In genomic region chr10:13152811-13153364, GRCm38 (mm10) we compare ENCODE assay signal across 28 mouse cellular contexts. TPM values are rescaled to one million over a fixed set of nuclear protein-coding genes. Genes with fewer than 3 reads are reported as not detected.
DNase-seq lines count a peak whose midpoint lies in the region; ATAC-seq and TF ChIP-seq lines count a peak whose summit lies in the region.
"Had no signal": no experiment of that assay in that cellular context is flagged by ENCODE, and none has a peak within 500 bp of the region (broad histone marks: within the 10 kb centered on the region; RNA-seq: fewer than 3 reads in every experiment).

No protein-coding gene starts in this region.

- H3K27me3 ChIP-seq in embryonic facial prominence, embryonic 14.5 days (replicated peaks; ENCODE audit: control insufficient read depth, insufficient read depth, low read length) = no peaks in the 10 kb centered on the region
- H3K27me3 ChIP-seq in embryonic facial prominence, embryonic 10.5 days (replicated peaks; ENCODE audit: low read depth, poor library complexity, severe bottlenecking) = no peaks in the 10 kb centered on the region
- no peaks in the 10 kb centered on the region for H3K27me3 ChIP-seq in intestine, embryonic 14.5 days (replicated peaks; ENCODE audit: control insufficient read depth, insufficient read depth, low read length)
- no peaks in the 10 kb centered on the region for H3K27me3 ChIP-seq in intestine, postnatal 0 days (replicated peaks; ENCODE audit: control insufficient read depth, insufficient read depth, low read length)
- no peaks in the 10 kb centered on the region for H3K27me3 ChIP-seq in limb, embryonic 15.5 days
- H3K27me3 ChIP-seq in stomach, postnatal 0 days (ENCODE audit: control insufficient read depth, insufficient read depth, low read length) = no peaks in the 10 kb centered on the region
- H3K27me3 ChIP-seq: CH12.LX; embryonic facial prominence, embryonic 12.5 days; embryonic facial prominence, embryonic 15.5 days; forebrain, embryonic 13.5 days; forebrain, embryonic 15.5 days had no signal

- no peak for ATAC-seq in embryonic facial prominence, embryonic 14.5 days (ENCODE audit: low read depth)
- no peak for ATAC-seq in intestine, embryonic 14.5 days (replicated peaks; ENCODE audit: low FRiP score, low TSS enrichment, low read depth)
- ATAC-seq in intestine, postnatal 0 days = no peak
- peak; percentile 67; the same call in 1 of the 2 replicates for ATAC-seq in limb, embryonic 15.5 days (ENCODE audit: insufficient number of reproducible peaks, low FRiP score, low TSS enrichment, low read depth)
- ATAC-seq in stomach, postnatal 0 days (ENCODE audit: low FRiP score, low TSS enrichment) = no peak
- ATAC-seq: activated CD4-positive, CD25-positive, alpha-beta regulatory T cell, adult 4 months; CD4-positive, CD25-positive, alpha-beta regulatory T cell, adult 4 months; forebrain, embryonic 13.5 days; forebrain, embryonic 15.5 days; Patski had no signal

- no peak overlapping the region for H3K9ac ChIP-seq in embryonic facial prominence, embryonic 14.5 days (ENCODE audit: low read depth, low read length)
- H3K9ac ChIP-seq in intestine, embryonic 14.5 days (ENCODE audit: low read length) = no peak overlapping the region
- no peak overlapping the region for H3K9ac ChIP-seq in intestine, postnatal 0 days (ENCODE audit: low read depth, low read length)
- H3K9ac ChIP-seq in limb, embryonic 15.5 days = no peak overlapping the region
- H3K9ac ChIP-seq in stomach, postnatal 0 days (ENCODE audit: low read length) = no peak overlapping the region
- H3K9ac ChIP-seq: embryonic facial prominence, embryonic 12.5 days; embryonic facial prominence, embryonic 15.5 days; forebrain, embryonic 13.5 days; forebrain, embryonic 15.5 days had no signal

- peak; percentile 63 for DNase-seq in embryonic facial prominence, embryonic 14.5 days (ENCODE audit: low spot score)
- DNase-seq in embryonic facial prominence, embryonic 10.5 days (ENCODE audit: low spot score) = no peak
- DNase-seq in intestine, embryonic 14.5 days (ENCODE audit: low spot score) = peak; percentile 28
- peak; percentile 4 for DNase-seq in stomach, postnatal 0 days (ENCODE audit: low spot score)
- DNase-seq in kidney, adult 18-20 months = no peak
- DNase-seq: adrenal gland, adult 8-10 months; adrenal gland, postnatal 14 days; adrenal gland, postnatal 36 days; B cell, adult 2 months; cerebellum, adult 11-12 months; cerebellum, adult 2 months; cerebellum, adult 9-11 months; cerebellum, postnatal 14 days; cerebellum, postnatal 36 days; embryo, embryonic 11 days had no signal

- H3K9me3 ChIP-seq in embryonic facial prominence, embryonic 14.5 days (ENCODE audit: control insufficient read depth, low read length) = no peaks in the 10 kb centered on the region
- H3K9me3 ChIP-seq in embryonic facial prominence, embryonic 10.5 days = no peaks in the 10 kb centered on the region
- H3K9me3 ChIP-seq in intestine, embryonic 14.5 days (ENCODE audit: control insufficient read depth, low read length) = no peaks in the 10 kb centered on the region
- no peaks in the 10 kb centered on the region for H3K9me3 ChIP-seq in intestine, postnatal 0 days (ENCODE audit: control insufficient read depth)
- H3K9me3 ChIP-seq in limb, embryonic 15.5 days = no peaks in the 10 kb centered on the region
- no peaks in the 10 kb centered on the region for H3K9me3 ChIP-seq in stomach, postnatal 0 days (ENCODE audit: control insufficient read depth, low read length)
- H3K9me3 ChIP-seq: embryonic facial prominence, embryonic 12.5 days; embryonic facial prominence, embryonic 15.5 days; forebrain, embryonic 13.5 days; forebrain, embryonic 15.5 days; G1E had no signal

- no peak overlapping the region for H3K4me3 ChIP-seq in embryonic facial prominence, embryonic 14.5 days (ENCODE audit: low read depth, low read length)
- no peak overlapping the region for H3K4me3 ChIP-seq in embryonic facial prominence, embryonic 10.5 days
- no peak overlapping the region for H3K4me3 ChIP-seq in intestine, embryonic 14.5 days (ENCODE audit: low read depth, low read length)
- no peak overlapping the region for H3K4me3 ChIP-seq in intestine, postnatal 0 days (ENCODE audit: low read depth, low read length)
- H3K4me3 ChIP-seq in limb, embryonic 15.5 days = no peak overlapping the region
- no peak overlapping the region for H3K4me3 ChIP-seq in stomach, postnatal 0 days (ENCODE audit: low read depth, low read length)
- H3K4me3 ChIP-seq: embryonic facial prominence, embryonic 12.5 days; embryonic facial prominence, embryonic 15.5 days; erythroblast, embryonic 14.5 days; forebrain, embryonic 13.5 days; forebrain, embryonic 15.5 days had no signal

- TF ChIP-seq EP300 in stomach, postnatal 0 days (optimal IDR thresholded peaks at IDR 0.05) = peak; percentile 70

- H3K4me2 ChIP-seq in embryonic facial prominence, embryonic 14.5 days (ENCODE audit: low read depth, low read length) = no peak overlapping the region
- no peak overlapping the region for H3K4me2 ChIP-seq in intestine, embryonic 14.5 days (ENCODE audit: low read length)
- no peak overlapping the region for H3K4me2 ChIP-seq in intestine, postnatal 0 days (replicated peaks; ENCODE audit: low read depth)
- H3K4me2 ChIP-seq in limb, embryonic 15.5 days = no peak overlapping the region
- H3K4me2 ChIP-seq in stomach, postnatal 0 days (replicated peaks; ENCODE audit: low read depth) = no peak overlapping the region
- H3K4me2 ChIP-seq: embryonic facial prominence, embryonic 12.5 days; embryonic facial prominence, embryonic 15.5 days; forebrain, embryonic 13.5 days; forebrain, embryonic 15.5 days had no signal

- H3K27ac ChIP-seq in embryonic facial prominence, embryonic 14.5 days (replicated peaks; ENCODE audit: low read depth, low read length) = no peak overlapping the region
- H3K27ac ChIP-seq in embryonic facial prominence, embryonic 10.5 days (replicated peaks) = no peak overlapping the region
- H3K27ac ChIP-seq in intestine, embryonic 14.5 days (ENCODE audit: low read depth) = no peak overlapping the region
- H3K27ac ChIP-seq in intestine, postnatal 0 days (ENCODE audit: low read depth, low read length) = no peak overlapping the region
- 0 out of 2 replicates have a peak overlapping the region, but pooled peaks have one; percentile 11 for H3K27ac ChIP-seq in limb, embryonic 15.5 days
- 0 out of 2 replicates have a peak overlapping the region, but pooled peaks have one; percentile 49 for H3K27ac ChIP-seq in stomach, postnatal 0 days (replicated peaks)
- H3K27ac ChIP-seq: embryonic facial prominence, embryonic 12.5 days; forebrain, embryonic 13.5 days; forebrain, embryonic 15.5 days had no signal

- H3K4me1 ChIP-seq in embryonic facial prominence, embryonic 14.5 days (ENCODE audit: control insufficient read depth, insufficient read depth, low read length) = peaks cover 4% of the 10 kb centered on the region; the same call in 1 of the 2 replicates
- H3K4me1 ChIP-seq in embryonic facial prominence, embryonic 10.5 days = no peaks in the 10 kb centered on the region
- H3K4me1 ChIP-seq in intestine, embryonic 14.5 days (replicated peaks; ENCODE audit: control insufficient read depth, insufficient read depth, low read length) = no peaks in the 10 kb centered on the region
- H3K4me1 ChIP-seq in intestine, postnatal 0 days (replicated peaks; ENCODE audit: control insufficient read depth, insufficient read depth, low read length) = no peaks in the 10 kb centered on the region
- peaks cover 2% of the 10 kb centered on the region for H3K4me1 ChIP-seq in limb, embryonic 15.5 days
- H3K4me1 ChIP-seq in stomach, postnatal 0 days (replicated peaks; ENCODE audit: control insufficient read depth, insufficient read depth) = no peaks in the 10 kb centered on the region; the same call in 1 of the 2 replicates
- H3K4me1 ChIP-seq: embryonic facial prominence, embryonic 12.5 days; forebrain, embryonic 15.5 days had no signal

- no peak for TF ChIP-seq CTCF in intestine, postnatal 0 days (IDR thresholded peaks at IDR 0.05; ENCODE audit: low read depth)
- no peak for TF ChIP-seq CTCF in stomach, postnatal 0 days (IDR thresholded peaks at IDR 0.05; ENCODE audit: low read depth)

- no peaks in the 10 kb centered on the region for H3K36me3 ChIP-seq in embryonic facial prominence, embryonic 14.5 days (ENCODE audit: control insufficient read depth, insufficient read depth, low read length)
- H3K36me3 ChIP-seq in embryonic facial prominence, embryonic 10.5 days (replicated peaks) = no peaks in the 10 kb centered on the region
- H3K36me3 ChIP-seq in intestine, embryonic 14.5 days (ENCODE audit: control insufficient read depth, insufficient read depth, low read length) = no peaks in the 10 kb centered on the region
- no peaks in the 10 kb centered on the region for H3K36me3 ChIP-seq in intestine, postnatal 0 days (ENCODE audit: control insufficient read depth, insufficient read depth)
- no peaks in the 10 kb centered on the region for H3K36me3 ChIP-seq in limb, embryonic 15.5 days
- H3K36me3 ChIP-seq in stomach, postnatal 0 days (ENCODE audit: control insufficient read depth, insufficient read depth, low read length) = no peaks in the 10 kb centered on the region
- H3K36me3 ChIP-seq: embryonic facial prominence, embryonic 12.5 days; embryonic facial prominence, embryonic 15.5 days; forebrain, embryonic 15.5 days; G1E had no signal

- WGBS in embryonic facial prominence, embryonic 14.5 days = 77% methylated on average over 4 of the region's 4 CpGs
- WGBS in embryonic facial prominence, embryonic 10.5 days = 92% methylated on average over 4 of the region's 4 CpGs
- WGBS in intestine, embryonic 14.5 days = 73% methylated on average over 4 of the region's 4 CpGs
- WGBS in intestine, postnatal 0 days = 81% methylated on average over 4 of the region's 4 CpGs
- 64% methylated on average over 4 of the region's 4 CpGs for WGBS in limb, embryonic 15.5 days
- WGBS in stomach, postnatal 0 days = 62% methylated on average over 4 of the region's 4 CpGs

RNA-seq across cellular contexts. Expression of gene Zc2hc1b, which starts 24.9 kb away (rescaled TPM):
- not detected in 2 replicates for polyA plus RNA-seq in embryonic facial prominence, embryonic 14.5 days (2014; fragmentation: Nextera tagmentation; extraction: Ambion mirVana)
- not detected in 2 replicates for polyA plus RNA-seq in embryonic facial prominence, embryonic 10.5 days (2016; fragmentation: Nextera tagmentation; extraction: Ambion mirVana)
- polyA plus RNA-seq in intestine, embryonic 14.5 days (2014; fragmentation: Nextera tagmentation; extraction: Ambion mirVana) = not detected in 2 replicates
- polyA plus RNA-seq in intestine, postnatal 0 days (2015; fragmentation: Nextera tagmentation; extraction: Ambion mirVana) = not detected in 2 replicates
- polyA plus RNA-seq in limb, embryonic 15.5 days (2015; fragmentation: Nextera tagmentation; extraction: Ambion mirVana) = not detected in 2 replicates
- polyA plus RNA-seq in stomach, postnatal 0 days (2015; fragmentation: Nextera tagmentation; extraction: Ambion mirVana) = not detected in 2 replicates
- polyA plus RNA-seq: activated CD4-positive, CD25-positive, alpha-beta regulatory T cell, adult 4 months; CD4-positive, CD25-positive, alpha-beta regulatory T cell, adult 4 months; cerebellum, adult 2 months; embryonic facial prominence, embryonic 12.5 days; embryonic facial prominence, embryonic 15.5 days; erythroblast, embryonic 14.5 days; forebrain, embryonic 11.5 days; forebrain, embryonic 13.5 days; forebrain, embryonic 15.5 days; G1E; Patski had no signal

RNA-seq across cellular contexts. Expression of gene Ltv1, which starts 40.1 kb away (rescaled TPM):
- 72.2 and 77.3 TPM in 2 replicates for polyA plus RNA-seq in embryonic facial prominence, embryonic 14.5 days (2014; fragmentation: Nextera tagmentation; extraction: Ambion mirVana)
- polyA plus RNA-seq in embryonic facial prominence, embryonic 10.5 days (2016; fragmentation: Nextera tagmentation; extraction: Ambion mirVana) = 70.9 and 72.0 TPM in 2 replicates
- polyA plus RNA-seq in intestine, embryonic 14.5 days (2014; fragmentation: Nextera tagmentation; extraction: Ambion mirVana) = 80.1 and 87.2 TPM in 2 replicates
- polyA plus RNA-seq in intestine, postnatal 0 days (2015; fragmentation: Nextera tagmentation; extraction: Ambion mirVana) = 44.1 and 45.5 TPM in 2 replicates
- 70.1 and 74.3 TPM in 2 replicates for polyA plus RNA-seq in limb, embryonic 15.5 days (2015; fragmentation: Nextera tagmentation; extraction: Ambion mirVana)
- 58.2 and 63.1 TPM in 2 replicates for polyA plus RNA-seq in stomach, postnatal 0 days (2015; fragmentation: Nextera tagmentation; extraction: Ambion mirVana)

Comparison
In these comparisons a context has a peak if more than half of its experiments do, and no peak if none do; other contexts are left out.
1. DNase-seq: peak in embryonic facial prominence, embryonic 14.5 days (single experiment), intestine, embryonic 14.5 days (single experiment) and stomach, postnatal 0 days (single experiment); none in embryonic facial prominence, embryonic 10.5 days (single experiment) and kidney, adult 18-20 months (single experiment).
2. H3K27ac ChIP-seq: peak in limb, embryonic 15.5 days (single experiment) and stomach, postnatal 0 days (single experiment); none in embryonic facial prominence, embryonic 14.5 days (single experiment), embryonic facial prominence, embryonic 10.5 days (single experiment), intestine, embryonic 14.5 days (single experiment) and intestine, postnatal 0 days (single experiment).